Mouse (Mus musculus) layer of hippocampus, postnatal 25 days (tissue): ENCODE data around the gene Ppp2r2c. TPM values are rescaled to one million over a fixed set of nuclear protein-coding genes. Genes with fewer than 3 reads are reported as not detected.
"Not testable (repeated sequence)": the region's sequence is repeated elsewhere in the genome, so short reads cannot be mapped to it uniquely, and the experiment has no call there.

Experiments used
- DNase-seq, 2 experiments: peaks; one replicate each; pipeline ENCODE4 v3.0.0; 2022; ENCODE audit warnings: mixed read lengths in 2 of 2, low spot score in 1 of 2; ENCODE audit errors: extremely low spot score in 1 of 2
- total RNA-seq, 2 experiments: library from RNA; stranded (reverse); gene quantifications; 2 replicates each; pipeline ENCODE4 v1.2.3; 2021

Gene Ppp2r2c
- total RNA-seq, 2 experiments from 2014 or later, result 388 to 418 TPM

DNA sequence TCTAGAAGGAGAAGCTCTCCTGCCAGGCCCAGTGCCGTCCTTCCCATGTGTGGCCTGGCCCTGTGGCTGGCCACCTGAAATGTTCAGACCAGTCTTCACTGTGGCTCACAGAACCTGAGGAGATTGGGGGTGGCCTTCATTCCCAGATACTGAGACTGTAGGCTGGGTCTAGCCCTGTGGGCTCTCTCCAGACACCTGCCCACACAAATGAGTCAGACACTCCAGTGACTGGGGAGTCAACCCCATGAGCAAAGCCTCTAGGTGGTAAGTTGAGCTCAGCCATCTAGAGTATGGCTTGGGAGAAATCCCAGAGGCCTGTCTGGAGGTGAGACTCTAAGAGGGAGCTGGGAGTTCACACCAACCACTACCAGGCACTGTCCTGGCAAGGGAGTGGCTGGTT, 53.6 kb downstream of the Ppp2r2c start:
- DNase-seq, result no peak

DNA sequence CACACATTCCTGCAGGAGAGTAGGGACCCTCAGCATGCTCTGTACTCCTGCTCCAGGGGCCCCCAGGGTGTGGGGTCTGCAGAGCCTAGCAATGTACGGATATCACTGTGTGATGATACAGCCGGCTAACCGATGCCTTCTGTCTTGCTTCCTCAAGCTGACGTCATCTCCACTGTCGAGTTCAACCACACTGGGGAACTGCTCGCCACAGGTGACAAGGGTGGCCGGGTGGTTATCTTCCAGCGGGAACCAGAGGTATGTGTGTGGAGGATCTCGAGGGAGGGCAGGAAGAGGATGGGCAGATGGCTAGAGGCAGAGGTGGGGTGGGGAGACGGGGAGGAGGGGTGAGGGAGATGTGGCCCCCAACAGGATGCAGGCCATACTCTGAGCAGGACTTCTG, 54.5 kb downstream of the Ppp2r2c start:
- DNase-seq, result no peak

- DNase-seq, result no peak
These were observed 55.8 kb downstream of the Ppp2r2c start for GRCm38 (mm10) chr5:36923826-36924700.

DNA sequence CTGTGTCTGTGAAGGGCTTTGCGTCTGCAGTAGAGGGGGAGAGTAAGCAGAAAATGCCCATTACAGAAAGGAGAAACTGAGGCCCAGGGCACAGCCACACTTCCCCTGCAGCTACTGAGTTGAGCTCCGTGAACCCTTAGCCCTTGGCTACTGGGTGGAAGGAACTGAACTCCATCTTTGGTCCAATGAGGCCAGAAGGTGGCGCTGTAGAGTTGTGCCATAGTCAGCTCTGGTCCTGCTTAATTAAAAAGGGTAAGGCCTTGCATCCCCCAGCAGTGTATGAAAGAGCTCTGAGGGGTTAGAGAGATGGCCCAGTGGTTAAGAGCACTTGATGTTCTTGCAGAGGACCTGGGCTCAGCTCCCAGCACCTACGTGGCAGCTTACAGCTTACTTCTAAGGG, 60.4 kb downstream of the Ppp2r2c start:
- peak in 1 of 2 experiments; percentile 61 for DNase-seq

DNA sequence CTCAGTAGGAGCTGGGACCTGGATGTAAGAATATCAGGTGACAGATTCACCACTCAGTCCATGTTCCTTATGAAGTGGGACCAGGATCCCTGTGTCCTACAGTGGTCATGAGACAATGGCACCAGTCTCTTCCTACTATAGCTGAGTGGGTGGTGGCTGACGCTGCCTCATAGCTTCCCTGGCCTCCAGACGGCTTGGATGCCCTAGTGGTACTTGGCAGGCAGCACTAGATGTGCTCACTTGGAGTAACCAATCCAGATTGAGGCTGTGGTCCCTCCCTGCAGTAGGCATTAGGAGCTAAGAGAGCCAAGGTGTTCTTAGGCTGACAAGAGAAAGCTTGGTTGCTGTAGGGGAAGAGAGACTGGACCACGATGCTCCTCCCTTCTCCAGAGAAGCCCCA, 61.1 kb downstream of the Ppp2r2c start:
- no peak for DNase-seq

DNA sequence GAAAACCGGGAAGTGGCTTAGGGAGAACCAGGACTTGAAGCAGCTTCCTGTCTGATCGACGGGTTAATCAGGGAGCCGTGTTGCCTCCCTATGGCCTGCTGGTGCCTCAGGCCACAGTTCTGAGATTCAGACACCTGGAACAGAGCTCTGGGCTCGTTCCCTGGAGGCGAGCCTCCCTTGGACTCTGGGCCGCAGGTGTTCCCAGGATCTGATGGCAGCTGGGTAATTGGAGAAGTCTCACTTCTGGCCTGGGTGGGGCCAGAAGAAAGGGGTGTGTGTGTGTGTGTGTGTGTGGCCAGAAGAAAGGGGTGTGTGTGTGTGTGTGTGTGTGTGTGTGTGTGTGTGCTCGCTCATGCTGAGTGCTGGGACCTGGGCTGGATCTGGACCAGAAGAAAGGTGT, 65.1 kb downstream of the Ppp2r2c start:
- no peak for DNase-seq

GRCm38 (mm10) chr5:36935486-36936473, 67.5 kb downstream of the Ppp2r2c start:
- DNase-seq, result no peak

DNA sequence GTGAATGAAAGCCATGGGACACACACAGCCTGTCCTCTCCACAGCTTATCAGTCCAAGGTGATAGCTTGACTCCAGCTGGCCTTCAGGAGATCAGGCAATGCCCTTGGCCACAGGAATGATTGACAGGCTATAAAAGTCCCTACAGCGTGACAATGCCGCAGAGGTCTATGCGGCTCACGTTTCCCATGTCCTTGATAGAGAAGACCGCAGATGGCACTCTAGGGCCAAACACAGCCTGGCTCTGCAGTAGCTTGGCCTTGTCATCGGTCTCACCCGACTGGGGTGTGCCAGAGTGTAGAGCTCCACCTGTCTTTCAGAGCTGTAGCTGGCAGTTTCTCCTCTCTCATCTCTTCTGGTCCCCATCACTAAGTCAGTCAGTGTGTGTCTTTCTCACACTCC, 68.2 kb downstream of the Ppp2r2c start:
- DNase-seq, result no peak

DNA sequence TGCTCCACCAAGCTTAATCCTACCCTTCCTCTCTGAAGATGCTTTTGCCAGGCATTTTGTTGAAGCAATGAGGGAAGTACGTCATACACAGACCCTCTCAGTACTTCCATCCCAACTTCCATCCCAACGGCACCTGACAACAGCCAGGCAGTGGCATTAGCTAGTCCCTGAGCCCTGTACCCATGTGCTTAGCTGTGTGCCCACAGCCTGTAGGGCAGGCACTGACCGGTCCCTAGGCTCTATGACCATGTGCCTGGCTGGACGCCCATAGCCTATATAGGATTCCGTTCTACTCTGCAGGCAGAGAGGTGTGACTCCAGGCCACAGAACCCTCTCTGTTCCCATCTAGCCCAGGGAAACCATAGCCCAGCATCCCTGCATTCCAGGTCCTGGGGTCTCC, 69.7 kb downstream of the Ppp2r2c start:
- no peak for DNase-seq

DNA sequence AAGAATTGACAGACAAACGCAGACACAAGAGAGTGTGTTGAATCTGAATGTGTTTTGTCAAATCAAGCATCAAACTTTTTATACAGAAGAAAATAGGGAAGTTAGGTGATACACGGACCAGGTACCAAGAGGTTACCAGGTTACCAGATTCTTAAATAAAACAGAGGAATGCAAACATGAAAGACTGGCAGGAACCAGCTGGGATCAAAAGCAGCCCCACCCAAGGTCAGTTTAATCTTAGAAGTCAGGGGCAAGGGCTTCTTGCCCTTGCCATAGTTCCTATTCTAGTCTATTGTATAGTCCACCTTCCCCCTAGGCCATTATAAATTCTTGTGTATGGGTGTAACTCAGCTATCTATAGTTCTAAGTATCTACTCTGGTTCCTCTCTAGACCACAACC, 70.7 kb downstream of the Ppp2r2c start:
- not testable (repeated sequence) for DNase-seq

DNA sequence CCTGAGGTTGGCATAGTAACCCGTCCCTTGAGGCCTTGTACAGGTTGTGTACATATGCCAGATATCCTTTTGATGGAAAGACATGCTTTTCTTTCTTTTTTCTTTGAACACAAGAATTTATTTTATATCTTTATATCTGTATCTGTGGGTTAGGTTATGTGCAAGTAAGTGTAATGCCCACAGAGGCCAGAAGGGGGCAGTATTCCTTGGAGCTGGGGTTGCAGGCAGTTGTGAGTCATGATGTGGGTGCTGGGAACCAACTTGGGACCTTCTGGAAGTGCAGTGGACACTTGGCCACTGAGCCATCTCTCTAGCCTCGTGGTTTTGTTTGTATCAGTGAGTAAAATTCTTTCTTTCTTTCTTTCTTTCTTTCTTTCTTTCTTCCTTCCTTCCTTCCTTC, 74.1 kb downstream of the Ppp2r2c start:
- no peak for DNase-seq

- DNase-seq, result no peak
These were observed 76.2 kb downstream of the Ppp2r2c start for GRCm38 (mm10) chr5:36944552-36944951.

DNA sequence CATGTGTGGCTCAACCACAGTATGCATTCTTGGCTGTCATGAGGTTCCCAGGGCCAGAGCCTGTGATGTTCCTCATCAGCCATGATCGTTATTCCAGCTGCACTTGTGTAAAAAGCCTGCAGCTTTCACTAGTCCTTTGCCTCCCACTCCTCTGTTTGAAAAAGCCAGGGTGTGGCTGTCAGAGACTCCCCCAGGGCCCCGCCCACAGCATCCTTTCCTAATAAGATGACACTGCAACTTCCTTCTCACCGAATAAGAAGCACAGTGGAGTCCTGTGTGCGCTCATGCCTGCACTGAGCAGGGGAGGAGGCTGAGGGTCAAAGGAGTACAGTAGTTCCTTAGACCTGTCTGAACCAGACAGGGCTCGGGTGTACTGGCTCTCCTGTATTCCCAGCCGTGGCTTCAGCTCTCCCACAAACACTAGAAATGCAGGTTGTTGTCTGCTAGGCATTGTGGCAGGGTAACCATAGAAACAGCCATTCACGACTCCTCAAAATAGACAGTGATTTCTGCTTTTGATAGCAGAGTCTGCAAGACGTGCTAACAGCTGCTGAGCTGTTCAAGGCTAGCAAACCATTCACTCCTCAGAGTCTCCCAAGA, 76.9 kb downstream of the Ppp2r2c start:
- DNase-seq, result no peak

DNA sequence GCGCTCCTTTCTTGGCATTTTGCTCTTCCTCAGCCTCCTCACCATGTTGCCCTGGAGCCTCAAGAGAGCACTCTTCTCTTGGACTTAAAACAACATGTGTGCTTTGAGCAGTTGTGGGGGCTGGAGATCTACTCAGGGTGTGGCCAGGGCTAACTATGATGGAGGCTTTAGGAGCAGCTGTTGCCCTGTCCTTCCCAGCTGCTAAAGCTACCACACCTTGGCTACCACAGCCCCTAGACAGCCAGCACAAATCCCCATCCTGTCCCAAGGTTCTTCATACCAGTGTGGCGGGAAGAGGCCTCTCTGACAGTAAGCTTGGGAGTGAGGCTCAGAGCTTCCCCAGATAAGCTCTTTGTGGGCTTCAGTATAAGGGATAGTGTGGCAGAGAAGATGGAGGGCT, 77.4 kb downstream of the Ppp2r2c start:
- no peak for DNase-seq

DNA sequence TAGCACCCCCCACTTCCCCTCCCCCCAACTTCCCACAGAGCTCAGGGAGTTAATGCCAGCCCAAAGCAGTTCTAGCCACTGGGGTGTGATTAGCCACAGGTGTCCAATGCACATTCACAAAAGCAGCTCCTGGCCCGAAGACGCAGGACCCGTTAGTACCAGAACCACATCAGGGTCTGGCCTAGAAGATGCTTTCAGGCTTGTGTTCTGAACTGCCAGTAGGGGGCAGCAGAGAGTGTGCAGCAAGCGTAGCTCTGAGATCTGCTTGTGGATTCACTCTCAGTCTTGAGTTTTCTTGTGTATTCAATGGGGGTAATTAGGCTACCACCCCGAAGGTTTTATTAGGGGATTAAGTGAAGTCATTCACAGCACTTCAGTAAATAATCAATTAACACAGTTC, 78.1 kb downstream of the Ppp2r2c start:
- peak in 1 of 2 experiments; percentile 82 for DNase-seq

- peak; percentile 59 to 86 for DNase-seq
These were observed 80.5 kb downstream of the Ppp2r2c start for GRCm38 (mm10) chr5:36948831-36949230.

GRCm38 (mm10) chr5:36950871-36951270, 82.6 kb downstream of the Ppp2r2c start:
- DNase-seq, result no peak

DNA sequence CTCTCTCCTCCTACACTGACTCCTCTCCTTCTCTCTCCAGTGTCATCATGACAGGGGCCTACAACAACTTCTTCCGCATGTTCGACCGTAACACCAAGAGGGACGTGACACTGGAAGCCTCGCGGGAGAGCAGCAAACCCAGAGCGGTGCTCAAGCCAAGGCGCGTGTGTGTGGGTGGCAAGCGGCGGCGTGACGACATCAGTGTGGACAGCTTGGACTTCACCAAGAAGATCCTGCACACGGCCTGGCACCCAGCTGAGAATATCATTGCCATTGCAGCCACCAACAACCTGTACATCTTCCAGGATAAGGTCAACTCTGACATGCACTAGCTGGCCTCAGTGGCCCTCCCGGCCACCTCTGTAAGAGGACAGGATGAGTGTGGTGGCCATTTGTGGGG, 84.0 kb downstream of the Ppp2r2c start:
- no peak for DNase-seq

DNA sequence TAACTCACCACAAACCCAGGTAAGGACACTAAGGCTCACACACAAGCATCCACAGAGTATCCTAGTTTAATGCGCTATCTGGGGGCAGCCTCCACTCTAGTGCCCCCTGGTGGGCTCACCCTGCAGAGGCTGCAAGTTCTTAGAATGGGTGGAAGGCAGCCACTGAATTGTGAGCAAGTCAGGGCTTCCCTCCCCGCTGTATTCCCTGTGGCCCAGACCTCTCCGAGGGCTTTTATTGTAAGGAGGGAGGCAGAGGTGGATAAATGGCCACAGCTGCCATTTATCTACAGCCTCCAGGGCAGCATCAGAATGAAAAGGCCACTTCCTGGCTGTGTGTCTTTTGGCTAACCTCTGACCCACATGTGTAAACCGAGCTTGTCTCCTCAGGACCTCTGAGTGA, 87.1 kb downstream of the Ppp2r2c start:
- peak in 1 of 2 experiments; percentile 61 for DNase-seq

DNA sequence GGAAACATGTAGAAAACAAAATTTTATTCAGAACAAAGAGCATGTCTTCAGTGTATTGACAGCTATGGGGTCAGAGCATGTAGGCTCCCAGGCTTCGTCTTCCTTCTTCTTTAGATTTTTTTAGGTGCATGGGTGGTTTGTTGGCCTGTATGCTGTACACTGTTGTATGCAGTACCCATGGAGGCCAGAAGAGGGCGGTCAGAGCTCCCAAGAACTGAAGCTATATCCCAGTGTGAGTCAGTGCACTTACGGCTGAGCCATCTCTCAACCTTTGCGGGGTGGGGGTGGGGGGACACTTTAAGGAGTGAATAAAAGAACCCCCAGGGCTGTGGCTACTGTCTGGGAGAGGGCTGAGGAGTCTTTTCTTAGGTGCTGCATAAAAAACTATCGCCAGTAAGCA, 90.5 kb downstream of the Ppp2r2c start:
- peak; percentile 62 to 89 for DNase-seq

DNA sequence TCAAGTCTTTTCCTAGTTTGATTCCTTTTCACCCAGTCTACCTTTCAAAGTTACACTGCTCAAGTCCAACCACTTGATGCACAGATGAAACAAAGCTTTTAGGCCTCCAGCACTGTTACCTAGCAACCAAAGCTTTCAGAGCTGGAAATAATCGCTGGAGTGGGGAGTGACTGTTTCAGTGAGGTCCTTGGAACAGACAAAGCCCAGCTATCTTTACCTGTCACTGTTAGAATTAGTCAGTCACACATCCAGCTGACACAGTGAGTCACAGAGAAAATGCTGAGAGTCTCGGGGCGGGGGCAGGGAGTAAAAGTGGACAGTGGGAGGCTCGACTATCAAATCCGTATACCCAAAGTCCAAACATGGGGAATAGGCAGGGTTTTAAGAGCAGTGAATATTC, 92.2 kb downstream of the Ppp2r2c start:
- no peak for DNase-seq
